Mouse (Mus musculus) intestine, embryonic 16.5 days (tissue): Measurements from ENCODE around the gene Afp. TPM values are rescaled to one million over a fixed set of nuclear protein-coding genes. Genes with fewer than 3 reads are reported as not detected.
A peak's percentile ranks its signal among the peaks of the same experiment; 100 is the strongest.

Experiments used
- ATAC-seq: fragments of 200-750 bp; cut with Nextera tagmentation; 2 replicates; pipeline ENCODE4 v1.8.0; 2017; ENCODE audit warnings: moderate TSS enrichment, moderate library complexity
- H3K27ac ChIP-seq: fragments of 300-500 bp; sonication (generic); 2 replicates; pipeline ENCODE4 v1.5.1; 2014; ENCODE audit warnings: mild to moderate bottlenecking, low read length
- H3K27me3 ChIP-seq: fragments of 300-500 bp; sonication (generic); replicated peaks from 2 replicates; pipeline ENCODE4 v1.6.1; 2014; ENCODE audit warnings: low read length, control low read depth, mixed read lengths; ENCODE audit not compliant: control insufficient read depth, insufficient read depth
- H3K36me3 ChIP-seq: fragments of 300-500 bp; sonication (generic); 2 replicates; pipeline ENCODE4 v1.6.1; 2014; ENCODE audit warnings: low read length, control low read depth; ENCODE audit not compliant: control insufficient read depth, insufficient read depth
- H3K4me1 ChIP-seq: fragments of 300-500 bp; sonication (generic); 2 replicates; pipeline ENCODE4 v1.6.1; 2014; ENCODE audit warnings: low read length, control low read depth, mixed read lengths; ENCODE audit not compliant: control insufficient read depth, insufficient read depth
- H3K4me2 ChIP-seq: fragments of 300-500 bp; sonication (generic); 2 replicates; pipeline ENCODE4 v1.6.1; 2014; ENCODE audit warnings: low read depth, low read length, control low read depth
- H3K4me3 ChIP-seq: fragments of 300-500 bp; sonication (generic); 2 replicates; pipeline ENCODE4 v1.5.1; 2014; ENCODE audit warnings: mild to moderate bottlenecking, low read length
- H3K9ac ChIP-seq: fragments of 300-500 bp; sonication (generic); 2 replicates; pipeline ENCODE4 v1.6.1; 2014; ENCODE audit warnings: low read depth, low read length
- H3K9me3 ChIP-seq: fragments of 300-500 bp; sonication (generic); 2 replicates; pipeline ENCODE4 v1.6.1; 2016; ENCODE audit warnings: low read length, control low read depth; ENCODE audit not compliant: control insufficient read depth
- WGBS: fragments of 180-500 bp; shearing (Covaris S2); extraction: QIAGEN DNeasy Blood & Tissue Kit; methylation state at CpG from one replicate; pipeline ENCODE4 v1.1.7; 2014; 5-methylcytosine and 5-hydroxymethylcytosine counted together
- polyA plus RNA-seq: library from polyadenylated mRNA; unstranded; fragments of >200 nt; fragmentation: Nextera tagmentation; extraction: Ambion mirVana; gene quantifications from 2 replicates; pipeline ENCODE4 v1.2.1, GENCODE M21; 2015

Afp gene
- polyA plus RNA-seq = 221 and 328 TPM in 2 replicates

GRCm38 (mm10) chr5:90490518-90490917 lies at the start of gene Afp:
TSS of gene Afp (plus strand) at chr5:90490737.
- 70% methylated on average over 7 of the region's 7 CpGs for WGBS
- no peak for ATAC-seq
- H3K4me2 ChIP-seq = no peak within 1 kb of the TSS
- H3K36me3 ChIP-seq = no peaks in the 10 kb centered on the region
- H3K4me3 ChIP-seq = no peak within 1 kb of the TSS
- H3K27ac ChIP-seq = no peak within 1 kb of the TSS
- H3K9me3 ChIP-seq = no peaks in the 10 kb centered on the region
- no peak within 1 kb of the TSS for H3K9ac ChIP-seq
- H3K27me3 ChIP-seq = no peaks in the 10 kb centered on the region
- H3K4me1 ChIP-seq = no peaks in the 10 kb centered on the region

- H3K36me3 ChIP-seq = no peaks in the 10 kb centered on the region
- no peaks in the 10 kb centered on the region for H3K9me3 ChIP-seq
- 67% methylated on average over 3 of the region's 3 CpGs for WGBS
- no peaks in the 10 kb centered on the region for H3K4me1 ChIP-seq
- H3K9ac ChIP-seq = no peak overlapping the region
- peak; percentile 53 for ATAC-seq
- no peaks in the 10 kb centered on the region for H3K27me3 ChIP-seq
- H3K4me2 ChIP-seq = no peak overlapping the region
- no peak overlapping the region for H3K27ac ChIP-seq
- H3K4me3 ChIP-seq = no peak overlapping the region
Measured at GRCm38 (mm10) chr5:90447577-90447976, 43.0 kb upstream of the Afp start.

GRCm38 (mm10) chr5:90449961-90450360 lies 40.6 kb upstream of the Afp start:
- Histone ChIP-seq H3K4me2 (no peak overlapping the region), H3K9ac (no peak overlapping the region), H3K4me3 (no peak overlapping the region), H3K36me3 (no peaks in the 10 kb centered on the region), H3K27ac (no peak overlapping the region), H3K9me3 (no peaks in the 10 kb centered on the region), H3K4me1 (no peaks in the 10 kb centered on the region), H3K27me3 (no peaks in the 10 kb centered on the region)
- ATAC-seq = no peak
- 69% methylated on average over 5 of the region's 5 CpGs for WGBS

- no peak overlapping the region for H3K4me3 ChIP-seq
- H3K27ac ChIP-seq = no peak overlapping the region
- no peaks in the 10 kb centered on the region for H3K27me3 ChIP-seq
- H3K9ac ChIP-seq = no peak overlapping the region
- no peaks in the 10 kb centered on the region for H3K4me1 ChIP-seq
- H3K4me2 ChIP-seq = no peak overlapping the region
- H3K9me3 ChIP-seq = no peaks in the 10 kb centered on the region
- WGBS = 68% methylated on average over 4 of the region's 4 CpGs
- H3K36me3 ChIP-seq = no peaks in the 10 kb centered on the region
- no peak for ATAC-seq
Measured at GRCm38 (mm10) chr5:90452711-90453110, 37.8 kb upstream of the Afp start.

GRCm38 (mm10) chr5:90457241-90457640 lies 33.3 kb upstream of the Afp start:
- ATAC-seq = no peak
- H3K4me3 ChIP-seq = no peak overlapping the region
- no peak overlapping the region for H3K4me2 ChIP-seq
- H3K9ac ChIP-seq = no peak overlapping the region
- 75% methylated on average over 1 of the region's 1 CpGs for WGBS
- no peaks in the 10 kb centered on the region for H3K9me3 ChIP-seq
- no peak overlapping the region for H3K27ac ChIP-seq
- H3K4me1 ChIP-seq = no peaks in the 10 kb centered on the region
- H3K36me3 ChIP-seq = no peaks in the 10 kb centered on the region
- H3K27me3 ChIP-seq = no peaks in the 10 kb centered on the region

GRCm38 (mm10) chr5:90458727-90459126 lies 31.8 kb upstream of the Afp start:
- 0 out of 2 replicates have a peak, but pooled peaks have one; percentile 60 for ATAC-seq
- no peaks in the 10 kb centered on the region for H3K36me3 ChIP-seq
- no peak overlapping the region for H3K9ac ChIP-seq
- H3K4me2 ChIP-seq = no peak overlapping the region
- no peaks in the 10 kb centered on the region for H3K9me3 ChIP-seq
- no peak overlapping the region for H3K4me3 ChIP-seq
- no peaks in the 10 kb centered on the region for H3K4me1 ChIP-seq
- H3K27ac ChIP-seq = no peak overlapping the region
- 50% methylated on average over 5 of the region's 5 CpGs for WGBS
- no peaks in the 10 kb centered on the region for H3K27me3 ChIP-seq

GRCm38 (mm10) chr5:90460619-90461018 lies 29.9 kb upstream of the Afp start, which contains the start of gene Alb:
TSS of gene Alb (plus strand) at chr5:90460897.
- no peaks in the 10 kb centered on the region for H3K4me1 ChIP-seq
- WGBS = 87% methylated on average over 8 of the region's 8 CpGs
- H3K9me3 ChIP-seq = no peaks in the 10 kb centered on the region
- no peak within 1 kb of the TSS for H3K27ac ChIP-seq
- no peak within 1 kb of the TSS for H3K4me3 ChIP-seq
- no peaks in the 10 kb centered on the region for H3K36me3 ChIP-seq
- H3K9ac ChIP-seq = no peak within 1 kb of the TSS
- no peak within 1 kb of the TSS for H3K4me2 ChIP-seq
- no peak for ATAC-seq
- H3K27me3 ChIP-seq = no peaks in the 10 kb centered on the region

GRCm38 (mm10) chr5:90466806-90467205 lies 23.7 kb upstream of the Afp start:
- H3K27ac ChIP-seq = no peak overlapping the region
- no peak overlapping the region for H3K9ac ChIP-seq
- 79% methylated on average over 4 of the region's 4 CpGs for WGBS
- no peaks in the 10 kb centered on the region for H3K27me3 ChIP-seq
- no peak overlapping the region for H3K4me3 ChIP-seq
- H3K36me3 ChIP-seq = no peaks in the 10 kb centered on the region
- ATAC-seq = no peak
- H3K4me1 ChIP-seq = no peaks in the 10 kb centered on the region
- no peak overlapping the region for H3K4me2 ChIP-seq
- no peaks in the 10 kb centered on the region for H3K9me3 ChIP-seq

- no peak for ATAC-seq
- no peaks in the 10 kb centered on the region for H3K9me3 ChIP-seq
- 43% methylated on average over 6 of the region's 6 CpGs for WGBS
- H3K9ac ChIP-seq = no peak overlapping the region
- no peaks in the 10 kb centered on the region for H3K4me1 ChIP-seq
- no peak overlapping the region for H3K4me3 ChIP-seq
- no peak overlapping the region for H3K27ac ChIP-seq
- no peaks in the 10 kb centered on the region for H3K36me3 ChIP-seq
- H3K27me3 ChIP-seq = no peaks in the 10 kb centered on the region
- no peak overlapping the region for H3K4me2 ChIP-seq
Measured at GRCm38 (mm10) chr5:90467245-90467644, 23.3 kb upstream of the Afp start.

GRCm38 (mm10) chr5:90470836-90471235 lies 19.7 kb upstream of the Afp start:
- Histone ChIP-seq H3K9ac (no peak overlapping the region), H3K4me3 (no peak overlapping the region), H3K9me3 (no peaks in the 10 kb centered on the region), H3K36me3 (no peaks in the 10 kb centered on the region), H3K27me3 (no peaks in the 10 kb centered on the region), H3K4me1 (no peaks in the 10 kb centered on the region), H3K27ac (no peak overlapping the region), H3K4me2 (no peak overlapping the region)
- 77% methylated on average over 3 of the region's 3 CpGs for WGBS
- no peak for ATAC-seq
